Mouse (Mus musculus) forelimb bud, embryonic 11.5 days (tissue): Measurements from ENCODE around the gene Dlat.

ENCODE experiments used
- DNase-seq: peaks from one replicate; pipeline ENCODE4 v3.0.0-alpha.2; 2012; ENCODE audit warnings: low read depth, low spot score

Dlat gene

GRCm38 (mm10) chr9:50659392-50660217 is at the start of gene Dlat:
TSS of gene Dlat (minus strand) at chr9:50659780.
- peak; percentile 93 for DNase-seq

- DNase-seq = no peak
Observed at GRCm38 (mm10) chr9:50709108-50709507, 49.5 kb upstream of the Dlat start.

- DNase-seq = no peak
Observed at GRCm38 (mm10) chr9:50704907-50705306, 45.3 kb upstream of the Dlat start.

- no peak for DNase-seq
Observed at GRCm38 (mm10) chr9:50700921-50701691, 41.5 kb upstream of the Dlat start.

- no peak for DNase-seq
Observed at GRCm38 (mm10) chr9:50698418-50699409, 39.1 kb upstream of the Dlat start.

- DNase-seq = peak; percentile 65
Observed at GRCm38 (mm10) chr9:50697706-50698041, 38.1 kb upstream of the Dlat start.

GRCm38 (mm10) chr9:50696851-50697705 is 37.5 kb upstream of the Dlat start:
- DNase-seq = no peak

GRCm38 (mm10) chr9:50695153-50695552 is 35.6 kb upstream of the Dlat start:
- DNase-seq = no peak

- DNase-seq = peak; percentile 71
Observed at GRCm38 (mm10) chr9:50693631-50694030, 34.1 kb upstream of the Dlat start.

GRCm38 (mm10) chr9:50692626-50693580 is 33.3 kb upstream of the Dlat start:
- DNase-seq = no peak

GRCm38 (mm10) chr9:50686866-50687652 is 27.5 kb upstream of the Dlat start:
- no peak for DNase-seq

- no peak for DNase-seq
Observed at GRCm38 (mm10) chr9:50681727-50682126, 22.1 kb upstream of the Dlat start.

- no peak for DNase-seq
Observed at GRCm38 (mm10) chr9:50679406-50679805, 19.8 kb upstream of the Dlat start.

GRCm38 (mm10) chr9:50674771-50675170 is 15.2 kb upstream of the Dlat start:
- no peak for DNase-seq

GRCm38 (mm10) chr9:50670690-50671089 is 11.1 kb upstream of the Dlat start:
- DNase-seq = peak; percentile 43

- no peak for DNase-seq
Observed at GRCm38 (mm10) chr9:50667579-50668498, 8.3 kb upstream of the Dlat start.

- DNase-seq = no peak
Observed at GRCm38 (mm10) chr9:50666442-50666841, 6.9 kb upstream of the Dlat start.

GRCm38 (mm10) chr9:50664826-50665225 is 5.2 kb upstream of the Dlat start:
- DNase-seq = no peak
